Mouse (Mus musculus): Measurements from ENCODE around the gene Cacna2d1.

Gene Cacna2d1

GRCm38 (mm10) chr5:15934376-15935233 is at the start of gene Cacna2d1:
Gene Cacna2d1 (plus strand): TSS chr5:15934691.
- in situ Hi-C loops (cut with MboI, MseI), result no loop called here

GRCm38 (mm10) chr5:15895098-15895497 is 39.4 kb upstream of the Cacna2d1 start:
- in situ Hi-C loops (cut with MboI, MseI), result no loop called here

- in situ Hi-C loops (cut with MboI, MseI), result no loop called here
Observed at GRCm38 (mm10) chr5:15896706-15897105, 37.8 kb upstream of the Cacna2d1 start.

DNA sequence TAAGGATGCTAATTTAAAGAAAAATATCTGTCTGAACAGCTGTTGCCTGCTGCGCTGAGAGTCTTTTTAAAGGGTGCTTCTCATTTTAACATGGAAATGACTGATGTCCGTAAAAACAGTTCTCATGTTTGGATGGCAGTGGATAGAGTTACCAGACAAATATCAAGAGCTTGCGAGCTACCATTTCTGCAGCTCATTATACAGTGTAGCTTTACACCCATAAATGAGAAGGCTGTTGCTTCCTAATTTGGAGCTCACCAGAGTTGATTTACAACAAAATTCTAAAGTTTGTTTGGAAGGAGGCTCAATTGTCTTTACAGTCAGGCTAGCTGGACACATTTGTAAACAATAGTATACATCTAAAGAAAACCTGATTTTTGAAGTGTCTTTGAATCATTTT is 28.0 kb upstream of the Cacna2d1 start:
- in situ Hi-C loops (cut with MboI, MseI), result no loop called here

GRCm38 (mm10) chr5:15914931-15915330 is 19.6 kb upstream of the Cacna2d1 start:
- in situ Hi-C loops (cut with MboI, MseI), result no loop called here

GRCm38 (mm10) chr5:15928506-15928905 is 6.0 kb upstream of the Cacna2d1 start:
- in situ Hi-C loops (cut with MboI, MseI), result no loop called here

DNA sequence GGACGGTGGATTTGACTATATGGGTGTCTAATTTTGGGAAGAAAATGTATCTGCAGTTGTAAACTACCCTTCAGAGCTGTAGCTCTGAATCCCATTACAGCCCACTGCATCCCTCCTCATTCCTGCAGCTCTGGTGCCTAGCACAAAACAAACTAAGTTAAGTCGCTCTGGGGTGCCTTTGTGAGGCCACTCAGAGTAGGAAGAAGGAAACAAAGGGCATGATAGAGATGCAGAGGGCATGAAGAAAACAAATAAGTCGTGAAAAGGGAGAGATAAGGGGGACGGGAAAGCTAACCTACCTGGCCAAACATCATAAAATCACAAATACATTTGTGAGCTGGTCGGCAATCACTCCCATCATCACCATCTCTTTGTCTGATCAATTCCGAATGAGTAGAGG is 1.5 kb upstream of the Cacna2d1 start:
- in situ Hi-C loops (cut with MboI, MseI), result no loop called here

GRCm38 (mm10) chr5:15933581-15934375 is 713 bp upstream of the Cacna2d1 start:
- in situ Hi-C loops (cut with MboI, MseI), result no loop called here

DNA sequence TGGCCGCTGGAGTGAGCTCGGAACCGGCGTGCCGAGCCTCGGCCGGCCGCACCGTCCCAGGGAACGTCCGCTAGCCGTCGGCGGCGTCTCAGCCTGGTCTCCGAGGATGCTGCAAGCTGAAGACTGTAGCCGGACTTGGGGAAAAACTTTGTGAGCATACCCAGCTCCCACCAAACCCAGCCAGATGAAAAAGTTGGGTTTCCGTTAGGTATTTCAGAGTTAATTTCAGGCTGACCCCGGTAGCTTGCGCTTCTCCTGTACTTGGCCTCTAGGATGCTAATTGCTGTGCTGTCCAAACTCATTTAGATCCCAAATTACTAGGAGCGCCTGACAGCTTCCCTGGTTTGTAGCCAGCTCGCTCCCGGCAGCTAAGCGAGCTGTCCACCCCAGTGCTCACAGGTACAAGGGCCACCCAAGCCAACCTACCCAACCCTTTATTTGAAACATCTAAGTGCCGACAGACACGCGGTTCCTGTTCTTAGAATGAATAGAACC is 790 bp downstream of the Cacna2d1 start:
- in situ Hi-C loops (cut with MboI, MseI), result no loop called here

GRCm38 (mm10) chr5:15935831-15936710 is 1.6 kb downstream of the Cacna2d1 start:
- in situ Hi-C loops (cut with MboI, MseI), result no loop called here

DNA sequence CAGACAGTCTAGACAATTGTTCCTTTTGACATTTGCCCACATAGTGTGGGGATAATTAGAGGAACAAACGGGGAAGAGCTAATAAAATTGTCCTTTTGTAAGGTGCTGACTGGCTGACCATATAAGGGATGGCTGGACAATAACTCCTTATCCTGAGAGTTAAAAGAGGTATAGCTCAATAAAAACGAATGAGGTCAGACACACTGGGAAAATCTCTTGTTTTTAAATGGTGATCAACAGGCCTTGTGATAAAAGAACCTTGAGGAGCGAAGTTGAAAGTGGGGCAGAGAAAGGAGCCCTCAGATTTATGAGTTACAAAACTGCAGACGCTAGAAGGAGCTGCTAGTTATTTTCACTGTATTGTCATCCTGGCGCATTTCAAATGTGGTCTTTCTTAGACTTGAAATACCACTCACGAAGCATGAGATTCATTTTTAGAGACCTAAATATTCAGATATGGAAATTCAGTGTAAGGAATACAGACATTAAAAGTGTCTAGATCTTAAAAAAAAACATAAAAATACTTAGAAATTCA is 6.8 kb downstream of the Cacna2d1 start:
- in situ Hi-C loops (cut with MboI, MseI), result no loop called here

GRCm38 (mm10) chr5:15942051-15942450 is 7.6 kb downstream of the Cacna2d1 start:
- in situ Hi-C loops (cut with MboI, MseI), result no loop called here

- in situ Hi-C loops (cut with MboI, MseI), result no loop called here
Observed at GRCm38 (mm10) chr5:15948290-15949037, 14.0 kb downstream of the Cacna2d1 start.

DNA sequence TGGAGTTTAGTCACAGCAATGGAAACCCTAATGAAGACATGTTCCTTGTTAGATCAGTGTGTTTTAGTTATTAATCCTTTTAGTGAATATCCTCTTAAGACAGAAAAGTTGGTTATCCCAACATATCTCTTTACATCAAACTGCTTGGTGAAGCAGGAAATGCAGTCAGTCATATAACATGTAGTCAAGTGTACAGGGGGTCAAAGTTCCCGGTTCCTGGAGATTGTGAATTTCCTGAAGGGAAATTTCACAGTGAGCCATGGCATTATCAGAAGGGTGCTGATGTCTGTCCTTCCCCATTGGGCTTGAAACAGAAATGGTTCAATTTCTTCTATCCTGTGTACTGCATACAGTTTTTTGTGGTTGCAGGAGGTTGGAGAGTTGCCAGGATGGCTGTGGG is 25.3 kb downstream of the Cacna2d1 start:
- in situ Hi-C loops (cut with MboI, MseI), result no loop called here

GRCm38 (mm10) chr5:15961866-15962265 is 27.4 kb downstream of the Cacna2d1 start:
- in situ Hi-C loops (cut with MboI, MseI), result no loop called here

DNA sequence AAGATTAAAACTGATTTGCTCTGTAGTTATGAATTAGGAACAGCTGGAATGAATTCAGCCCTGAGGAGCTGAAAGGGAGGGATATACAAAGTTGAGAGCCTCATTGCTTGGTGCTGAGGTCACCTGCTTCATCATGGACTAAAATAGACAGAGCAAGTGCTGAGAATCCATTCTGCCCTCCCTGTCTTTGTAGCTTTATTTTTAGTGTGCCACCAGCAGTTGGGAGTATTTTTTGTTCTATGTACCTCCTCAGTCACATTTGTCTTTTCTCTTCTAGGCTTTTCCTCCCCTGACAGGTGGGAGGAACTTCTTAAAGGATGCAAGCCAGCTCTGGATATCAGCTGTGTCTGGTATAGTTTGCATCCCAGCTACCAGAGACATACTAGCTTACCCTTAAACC is 32.4 kb downstream of the Cacna2d1 start:
- in situ Hi-C loops (cut with MboI, MseI), result no loop called here

- in situ Hi-C loops (cut with MboI, MseI), result no loop called here
Observed at GRCm38 (mm10) chr5:15971821-15972220, 37.3 kb downstream of the Cacna2d1 start.

GRCm38 (mm10) chr5:15972351-15972750 is 37.9 kb downstream of the Cacna2d1 start:
- in situ Hi-C loops (cut with MboI, MseI), result no loop called here

DNA sequence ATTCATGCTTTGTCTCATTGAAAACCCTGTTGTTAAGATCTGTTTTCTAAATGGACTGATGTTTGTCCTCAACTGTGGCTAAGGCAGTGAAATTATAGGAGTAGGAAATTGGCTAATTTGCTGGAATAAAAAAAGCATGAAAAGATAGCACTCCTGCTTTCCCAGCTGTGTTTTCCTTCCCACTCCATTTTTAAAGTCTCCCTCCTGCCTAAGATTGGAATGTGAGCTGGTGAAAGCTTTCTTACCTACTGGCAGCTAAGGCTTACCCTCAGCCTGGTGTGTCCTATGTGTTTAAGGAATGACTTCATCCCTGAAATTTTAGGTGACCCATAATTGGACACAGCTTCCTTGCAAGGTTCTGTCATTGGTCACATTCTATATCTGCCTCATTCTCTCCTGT is 40.2 kb downstream of the Cacna2d1 start:
- in situ Hi-C loops (cut with MboI, MseI), result loop anchor here in 1 of 2 experiments (25.0 kb wide), 1 partner anchor 1962 kb away; no protein-coding TSS in a partner anchor

DNA sequence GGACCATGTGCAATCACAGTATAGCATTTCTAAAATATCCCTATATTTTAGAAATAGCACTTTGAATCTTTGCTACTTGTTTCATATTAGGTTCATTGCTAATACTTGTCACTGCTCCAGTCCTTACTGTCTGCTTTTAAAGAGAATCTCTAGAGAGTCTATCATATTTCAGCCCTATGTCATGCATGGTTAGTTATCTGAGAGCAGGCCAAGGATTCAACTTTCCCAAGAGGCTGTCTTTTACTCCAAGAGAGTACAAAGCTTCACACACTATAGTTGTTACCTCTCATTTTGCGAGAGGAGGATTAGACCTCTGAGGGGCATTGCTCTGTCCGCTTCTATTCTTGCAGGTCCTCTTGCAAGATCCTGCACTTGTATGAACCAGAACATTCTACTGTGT is 44.7 kb downstream of the Cacna2d1 start:
- in situ Hi-C loops (cut with MboI, MseI), result loop anchor here in 1 of 2 experiments (25.0 kb wide), 1 partner anchor 1967 kb away; no protein-coding TSS in a partner anchor
